Mouse (Mus musculus) cortical plate, adult 2 months (tissue): ENCODE data around the gene Clic6.

ENCODE experiments used
- CTCF ChIP-seq: fragments of 200-500 bp; IDR thresholded peaks from 2 replicates; pipeline ENCODE4 v1.5.1; 2011; ENCODE audit warnings: mild to moderate bottlenecking, control low read depth, low read length; ENCODE audit not compliant: insufficient read depth; ENCODE audit errors: extremely low read depth
- POLR2A ChIP-seq: fragments of 200-500 bp; IDR thresholded peaks from 2 replicates; pipeline ENCODE4 v1.6.1; 2011; ENCODE audit warnings: mild to moderate bottlenecking, low read length, control low read depth; ENCODE audit not compliant: insufficient read depth; ENCODE audit errors: extremely low read depth

- TF ChIP-seq POLR2A (no peak), CTCF (no peak)
Measured at GRCm38 (mm10) chr16:92580981-92581380, 95.4 kb downstream of the Clic6 start.
